Mouse (Mus musculus) neural tube, embryonic 12.5 days (tissue): ENCODE data around the gene Zfp821. TPM values are rescaled to one million over a fixed set of nuclear protein-coding genes. Genes with fewer than 3 reads are reported as not detected.

Experiments used
- ATAC-seq: fragments of 200-750 bp; cut with Nextera tagmentation; 2 replicates; pipeline ENCODE4 v1.8.0; 2017; ENCODE audit warnings: low read depth, mild to moderate bottlenecking, moderate TSS enrichment, moderate library complexity; ENCODE audit not compliant: low FRiP score
- H3K27ac ChIP-seq: fragments of 300-500 bp; sonication (generic); 2 replicates; pipeline ENCODE4 v1.5.1; 2016
- H3K27me3 ChIP-seq: fragments of 300-500 bp; sonication (generic); replicated peaks from 2 replicates; pipeline ENCODE4 v1.6.1; 2016; ENCODE audit warnings: mild to moderate bottlenecking
- H3K36me3 ChIP-seq: fragments of 300-500 bp; sonication (generic); 2 replicates; pipeline ENCODE4 v1.6.1; 2016; ENCODE audit warnings: mild to moderate bottlenecking
- H3K4me1 ChIP-seq: fragments of 300-500 bp; sonication (generic); 2 replicates; pipeline ENCODE4 v1.6.1; 2016
- H3K4me2 ChIP-seq: fragments of 300-500 bp; sonication (generic); replicated peaks from 2 replicates; pipeline ENCODE4 v1.6.1; 2016; ENCODE audit warnings: mild to moderate bottlenecking
- H3K4me3 ChIP-seq: fragments of 300-500 bp; sonication (generic); 2 replicates; pipeline ENCODE4 v1.5.1; 2016
- H3K9ac ChIP-seq: fragments of 300-500 bp; sonication (generic); 2 replicates; pipeline ENCODE4 v1.6.1; 2016; ENCODE audit warnings: mild to moderate bottlenecking
- H3K9me3 ChIP-seq: fragments of 300-500 bp; sonication (generic); 2 replicates; pipeline ENCODE4 v1.6.1; 2016; ENCODE audit warnings: mild to moderate bottlenecking
- WGBS: fragments of 180-500 bp; shearing (Covaris S2); methylation state at CpG from one replicate; pipeline ENCODE4 v1.1.7; 2016; 5-methylcytosine and 5-hydroxymethylcytosine counted together
- polyA plus RNA-seq: library from polyadenylated mRNA; unstranded; fragments of >200 nt; fragmentation: Nextera tagmentation; extraction: Ambion mirVana; gene quantifications from 2 replicates; pipeline ENCODE4 v1.2.1, GENCODE M21; 2016

Gene Zfp821
- polyA plus RNA-seq, 1 experiment from 2014 or later = 79.1 TPM

DNA sequence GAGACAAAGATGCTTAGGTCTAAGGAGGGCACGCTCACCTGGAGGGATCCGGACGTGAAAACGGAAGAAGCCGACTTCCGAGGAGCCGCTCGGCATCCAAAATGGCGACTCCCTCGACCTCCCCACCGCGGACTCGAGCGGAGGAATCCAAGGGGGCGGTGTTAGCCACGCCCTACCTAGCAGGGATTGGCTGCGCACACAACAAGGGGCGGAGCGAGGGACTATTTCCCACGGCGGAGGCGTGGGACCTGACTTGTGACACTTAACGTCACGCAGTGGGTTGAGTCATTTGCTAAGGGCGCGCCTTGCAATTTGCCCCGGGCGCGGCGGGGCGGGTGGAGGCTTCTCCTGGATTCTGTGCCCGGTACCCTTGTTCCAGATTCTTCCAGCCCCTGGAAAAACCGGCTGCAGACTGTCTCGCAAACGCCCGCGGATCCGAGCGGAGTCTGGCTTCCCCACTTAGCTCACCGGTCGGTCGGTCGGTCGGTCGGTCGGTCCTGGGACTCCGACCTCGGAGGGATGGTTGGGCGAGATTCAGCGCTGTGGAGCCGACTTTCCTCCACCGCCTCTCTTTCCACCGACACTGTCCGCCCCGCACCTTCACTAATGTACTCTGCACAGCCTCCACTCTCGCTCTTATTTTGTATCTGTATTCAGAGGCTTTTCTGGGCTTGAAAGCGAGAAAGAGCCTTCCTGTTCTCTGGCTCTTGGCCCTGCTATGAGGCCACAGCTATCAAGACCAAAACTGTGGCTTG is 12.0 kb upstream of the Zfp821 start, which contains the start of gene Ist1:
Gene Ist1 (minus strand): TSS at position 115 of the 755 bp plus-strand sequence.
- ATAC-seq = peak; percentile 98
- Histone ChIP-seq H3K4me1 (peaks cover 20% of the 10 kb centered on the region), H3K4me2 (peak within 1 kb of the TSS; percentile 84), H3K27me3 (no peaks in the 10 kb centered on the region), H3K27ac (no peak within 1 kb of the TSS), H3K36me3 (no peaks in the 10 kb centered on the region), H3K9ac (peak within 1 kb of the TSS; percentile 99), H3K4me3 (peak within 1 kb of the TSS; percentile 100), H3K9me3 (no peaks in the 10 kb centered on the region)
- under 1% methylated on average over 57 of the region's 57 CpGs for WGBS

DNA sequence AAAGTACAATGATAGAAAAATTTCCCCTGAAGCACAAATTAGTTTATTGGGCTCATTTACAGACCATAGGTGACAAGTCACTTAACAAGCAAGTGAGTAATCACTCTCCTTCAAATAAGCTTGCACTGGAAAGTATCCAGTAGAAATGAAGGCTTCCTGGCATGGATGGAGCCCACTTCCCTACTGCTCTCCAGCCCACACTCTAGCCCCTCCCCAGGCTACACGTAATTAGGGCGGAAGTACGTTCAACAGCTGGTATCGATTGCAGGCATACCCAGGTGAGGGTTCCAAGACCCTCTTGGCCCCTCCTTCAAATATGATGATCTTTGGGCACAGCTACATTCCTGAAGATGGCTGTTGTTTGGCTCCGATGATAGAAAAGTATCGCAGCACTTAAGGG is 11.2 kb upstream of the Zfp821 start:
- WGBS = 49% methylated on average over 6 of the region's 6 CpGs
- H3K9me3 ChIP-seq = no peaks in the 10 kb centered on the region
- ATAC-seq = no peak
- H3K27ac ChIP-seq = no peak overlapping the region
- H3K9ac ChIP-seq = no peak overlapping the region
- H3K27me3 ChIP-seq = no peaks in the 10 kb centered on the region
- peaks cover 20% of the 10 kb centered on the region for H3K4me1 ChIP-seq
- no peaks in the 10 kb centered on the region for H3K36me3 ChIP-seq
- peak overlapping the region; percentile 84; the same call in 1 of the 2 replicates for H3K4me2 ChIP-seq
- H3K4me3 ChIP-seq = no peak overlapping the region

- Histone ChIP-seq H3K36me3 (no peaks in the 10 kb centered on the region), H3K9ac (no peak overlapping the region), H3K27ac (no peak overlapping the region), H3K4me1 (peaks cover 4% of the 10 kb centered on the region; the same call in 1 of the 2 replicates), H3K4me3 (no peak overlapping the region), H3K27me3 (no peaks in the 10 kb centered on the region; the same call in 1 of the 2 replicates), H3K4me2 (no peak overlapping the region), H3K9me3 (no peaks in the 10 kb centered on the region)
- 64% methylated on average over 1 of the region's 1 CpGs for WGBS
- ATAC-seq = no peak
Observed at GRCm38 (mm10) chr8:109697754-109698153, 7.6 kb upstream of the Zfp821 start.

DNA sequence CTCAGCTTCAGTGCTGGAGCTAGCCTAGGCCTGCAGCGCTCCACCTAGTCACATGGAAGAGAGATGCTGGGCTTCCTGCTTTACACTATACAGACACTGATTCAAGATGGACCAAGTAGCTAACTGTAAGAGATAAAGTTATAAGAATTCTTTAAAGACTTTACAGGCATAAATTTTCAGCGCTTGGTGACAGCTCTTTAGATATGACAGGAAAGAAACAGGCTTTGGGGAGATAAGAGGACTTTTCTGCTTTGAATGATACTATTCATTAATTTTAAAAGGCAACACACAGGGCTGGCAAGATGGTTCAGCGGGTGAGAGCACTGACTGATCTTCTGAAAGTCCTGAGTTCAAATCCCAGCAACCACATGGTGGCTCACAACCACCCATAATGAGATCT is 6.9 kb upstream of the Zfp821 start:
- ATAC-seq = no peak
- WGBS = 81% methylated on average over 3 of the region's 3 CpGs
- Histone ChIP-seq H3K9me3 (no peaks in the 10 kb centered on the region), H3K9ac (no peak overlapping the region), H3K4me2 (no peak overlapping the region), H3K27ac (no peak overlapping the region), H3K4me1 (peaks cover 4% of the 10 kb centered on the region; the same call in 1 of the 2 replicates), H3K4me3 (no peak overlapping the region), H3K27me3 (no peaks in the 10 kb centered on the region; the same call in none of the 2 replicates), H3K36me3 (no peaks in the 10 kb centered on the region)

DNA sequence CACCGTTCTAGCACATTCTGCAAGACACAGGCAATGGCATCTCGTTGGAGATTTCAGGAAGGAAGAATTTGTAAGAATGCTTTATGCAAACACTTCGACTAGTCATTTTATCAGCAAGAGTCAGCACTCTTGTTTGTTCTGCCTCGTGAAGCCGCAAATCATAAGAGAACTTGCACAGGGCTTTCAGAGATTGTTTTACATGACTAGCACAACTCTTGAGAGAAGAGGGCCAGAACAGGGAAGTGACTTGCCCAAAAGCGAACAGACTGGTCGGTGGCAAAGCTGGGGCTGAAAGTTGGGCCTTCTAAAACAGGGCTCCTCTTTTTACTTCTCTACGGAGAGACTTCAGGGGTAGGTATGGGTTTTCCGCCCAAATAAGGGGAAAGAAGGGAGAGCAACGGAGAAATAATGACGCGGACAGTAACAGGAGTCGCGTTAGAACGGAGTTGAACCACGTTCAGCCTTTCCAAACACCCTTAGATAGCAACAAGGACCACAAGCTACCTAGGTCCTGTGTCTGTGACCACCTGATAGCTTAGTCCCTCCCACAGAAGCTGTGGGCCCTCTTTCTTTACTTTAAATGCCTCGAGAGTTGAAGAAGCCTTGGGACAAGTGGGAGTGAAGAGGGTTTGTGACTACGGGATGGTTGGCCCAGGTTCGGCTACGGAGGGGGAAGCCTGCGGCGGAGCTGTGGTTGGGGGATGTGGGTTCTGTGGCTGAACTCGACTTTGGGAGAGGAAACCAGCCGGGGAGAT is 604 bp upstream of the Zfp821 start:
- Histone ChIP-seq H3K4me1 (peaks cover 22% of the 10 kb centered on the region), H3K4me2 (peak overlapping the region; percentile 85), H3K4me3 (peak overlapping the region; percentile 98), H3K27ac (no peak overlapping the region), H3K9ac (peak overlapping the region; percentile 99), H3K9me3 (no peaks in the 10 kb centered on the region), H3K36me3 (peaks cover 16% of the 10 kb centered on the region), H3K27me3 (peaks cover 6% of the 10 kb centered on the region)
- peak; percentile 39; the same call in 1 of the 2 replicates for ATAC-seq
- 13% methylated on average over 24 of the region's 24 CpGs for WGBS

- 1% methylated on average over 30 of the region's 30 CpGs for WGBS
Observed at GRCm38 (mm10) chr8:109706076-109706873, 929 bp downstream of the Zfp821 start.

GRCm38 (mm10) chr8:109706874-109707237 is 1.5 kb downstream of the Zfp821 start:
- Histone ChIP-seq H3K9me3 (no peaks in the 10 kb centered on the region), H3K9ac (peak overlapping the region; percentile 99; the same call in 1 of the 2 replicates), H3K4me2 (peak overlapping the region; percentile 85), H3K4me1 (peaks cover 22% of the 10 kb centered on the region), H3K27me3 (peaks cover 6% of the 10 kb centered on the region), H3K36me3 (peaks cover 37% of the 10 kb centered on the region), H3K4me3 (peak overlapping the region; percentile 98), H3K27ac (no peak overlapping the region)
- ATAC-seq = peak; percentile 57; the same call in 1 of the 2 replicates
- 24% methylated on average over 2 of the region's 2 CpGs for WGBS

More at GRCm38 (mm10) chr8:109706076-109706873, 929 bp downstream of the Zfp821 start:
- H3K4me2 ChIP-seq = peak overlapping the region; percentile 85
- H3K27me3 ChIP-seq = peaks cover 6% of the 10 kb centered on the region
- H3K9me3 ChIP-seq = no peaks in the 10 kb centered on the region
- H3K4me3 ChIP-seq = peak overlapping the region; percentile 98
- H3K27ac ChIP-seq = peak overlapping the region; percentile 92; the same call in 1 of the 2 replicates
- H3K9ac ChIP-seq = peak overlapping the region; percentile 99
- peaks cover 22% of the 10 kb centered on the region for H3K4me1 ChIP-seq
- H3K36me3 ChIP-seq = peaks cover 32% of the 10 kb centered on the region
- ATAC-seq = peak; percentile 61

DNA sequence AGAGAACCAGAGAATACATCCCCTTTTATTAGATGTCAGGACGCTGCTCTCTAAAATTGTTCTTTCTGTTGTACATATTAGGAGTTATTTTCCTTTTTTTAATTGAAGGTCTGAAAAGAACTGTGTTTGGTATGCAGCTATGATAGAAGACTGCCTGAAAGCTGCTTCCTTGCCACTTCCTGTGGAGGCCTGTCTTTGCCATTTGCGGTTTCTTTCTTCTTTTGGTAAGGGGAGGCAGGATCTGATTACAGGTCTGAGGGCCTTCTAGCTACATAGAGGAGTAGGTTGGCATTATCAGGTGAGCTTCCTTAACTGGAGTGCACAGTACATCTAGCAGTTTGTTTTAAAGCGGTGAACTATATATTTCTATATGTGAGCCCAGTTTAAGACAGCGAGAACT is 2.6 kb downstream of the Zfp821 start:
- Histone ChIP-seq H3K4me1 (peaks cover 22% of the 10 kb centered on the region), H3K9ac (no peak overlapping the region), H3K27ac (no peak overlapping the region), H3K4me3 (no peak overlapping the region), H3K9me3 (no peaks in the 10 kb centered on the region), H3K4me2 (0 out of 2 replicates have a peak overlapping the region, but pooled peaks have one; percentile 85), H3K36me3 (peaks cover 48% of the 10 kb centered on the region), H3K27me3 (peaks cover 6% of the 10 kb centered on the region)
- ATAC-seq = no peak
- WGBS = 95% methylated on average over 4 of the region's 4 CpGs

DNA sequence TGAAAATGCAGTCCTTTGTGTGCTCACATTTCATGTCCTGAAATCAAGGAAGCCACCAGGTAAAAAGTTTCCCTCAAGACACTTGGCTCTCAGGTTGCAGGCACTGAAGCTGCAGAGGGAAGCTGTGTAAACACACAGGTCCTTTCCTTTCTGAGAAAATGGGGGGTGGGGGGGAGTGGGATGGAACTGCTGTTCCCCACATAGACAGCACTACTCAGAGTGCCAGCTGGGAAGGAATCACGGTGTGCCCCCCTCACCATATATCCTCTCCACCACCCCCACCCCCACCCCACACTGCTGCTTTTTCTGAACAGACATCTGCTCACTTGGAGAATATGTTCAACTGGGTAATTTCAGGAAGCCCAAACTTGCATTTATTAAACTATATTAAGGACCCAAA is 7.2 kb downstream of the Zfp821 start:
- peaks cover 6% of the 10 kb centered on the region for H3K4me1 ChIP-seq
- WGBS = 92% methylated on average over 1 of the region's 1 CpGs
- H3K27me3 ChIP-seq = no peaks in the 10 kb centered on the region
- H3K36me3 ChIP-seq = peaks cover 89% of the 10 kb centered on the region
- H3K27ac ChIP-seq = no peak overlapping the region
- no peaks in the 10 kb centered on the region for H3K9me3 ChIP-seq
- H3K4me2 ChIP-seq = no peak overlapping the region
- H3K9ac ChIP-seq = no peak overlapping the region
- no peak for ATAC-seq
- no peak overlapping the region for H3K4me3 ChIP-seq

- no peak overlapping the region for H3K9ac ChIP-seq
- no peaks in the 10 kb centered on the region for H3K9me3 ChIP-seq
- H3K4me3 ChIP-seq = no peak overlapping the region
- H3K27me3 ChIP-seq = no peaks in the 10 kb centered on the region
- no peak overlapping the region for H3K4me2 ChIP-seq
- peaks cover 94% of the 10 kb centered on the region for H3K36me3 ChIP-seq
- no peak for ATAC-seq
- no peaks in the 10 kb centered on the region for H3K4me1 ChIP-seq
- no peak overlapping the region for H3K27ac ChIP-seq
- WGBS = 95% methylated on average over 5 of the region's 5 CpGs
Observed at GRCm38 (mm10) chr8:109714961-109715360, 9.6 kb downstream of the Zfp821 start.

DNA sequence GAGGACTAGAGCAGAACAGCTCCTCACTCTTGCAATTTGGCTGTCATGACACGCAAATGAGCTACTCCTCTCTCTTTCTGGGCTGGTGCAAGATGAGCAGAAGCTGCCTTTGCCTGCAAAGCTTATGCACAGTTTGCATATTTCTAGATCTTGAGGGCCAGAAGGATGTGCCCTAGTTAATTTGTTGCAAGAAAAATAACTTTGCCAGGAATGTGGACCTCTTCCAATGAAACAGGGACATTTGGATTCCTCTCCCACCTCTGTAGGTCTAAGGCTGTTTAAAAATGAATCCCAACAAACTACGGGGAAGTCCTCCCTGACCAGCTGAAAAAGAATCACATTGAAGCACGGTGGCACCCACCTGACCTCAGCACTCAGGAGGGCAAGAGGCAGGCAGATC is 19.8 kb downstream of the Zfp821 start:
- no peak overlapping the region for H3K4me2 ChIP-seq
- no peak overlapping the region for H3K4me3 ChIP-seq
- no peaks in the 10 kb centered on the region for H3K9me3 ChIP-seq
- H3K36me3 ChIP-seq = peaks cover 94% of the 10 kb centered on the region
- H3K9ac ChIP-seq = no peak overlapping the region
- ATAC-seq = no peak
- WGBS = 91% methylated on average over 3 of the region's 3 CpGs
- H3K4me1 ChIP-seq = no peaks in the 10 kb centered on the region
- H3K27ac ChIP-seq = no peak overlapping the region
- H3K27me3 ChIP-seq = no peaks in the 10 kb centered on the region
